Mouse (Mus musculus) midbrain, embryonic 11.5 days (tissue): ENCODE data around the gene Spata7. TPM values are rescaled to one million over a fixed set of nuclear protein-coding genes. Genes with fewer than 3 reads are reported as not detected.
A peak's percentile ranks its signal among the peaks of the same experiment; 100 is the strongest.

Source experiments
- ATAC-seq: fragments of 200-750 bp; cut with Nextera tagmentation; 2 replicates; pipeline ENCODE4 v1.8.0; 2017; ENCODE audit warnings: moderate TSS enrichment, moderate library complexity; ENCODE audit not compliant: low FRiP score
- DNase-seq: peaks from one replicate; pipeline ENCODE4 v3.0.0; 2015; ENCODE audit warnings: low spot score; ENCODE audit errors: missing footprints
- H3K27ac ChIP-seq: fragments of 300-500 bp; sonication (generic); 2 replicates; pipeline ENCODE4 v1.5.1; 2014; ENCODE audit warnings: low read depth, low read length
- H3K27me3 ChIP-seq: fragments of 300-500 bp; sonication (generic); 2 replicates; pipeline ENCODE4 v1.6.1; 2014; ENCODE audit warnings: mild to moderate bottlenecking, low read length, moderate library complexity, mixed read lengths; ENCODE audit not compliant: control insufficient read depth, insufficient read depth
- H3K36me3 ChIP-seq: fragments of 300-500 bp; sonication (generic); 2 replicates; pipeline ENCODE4 v1.6.1; 2014; ENCODE audit warnings: mild to moderate bottlenecking, low read length, moderate library complexity, mixed read lengths; ENCODE audit not compliant: control insufficient read depth, insufficient read depth
- H3K4me1 ChIP-seq: fragments of 300-500 bp; sonication (generic); 2 replicates; pipeline ENCODE4 v1.6.1; 2014; ENCODE audit warnings: low read length; ENCODE audit not compliant: control insufficient read depth, insufficient read depth
- H3K4me2 ChIP-seq: fragments of 300-500 bp; sonication (generic); 2 replicates; pipeline ENCODE4 v1.6.1; 2014; ENCODE audit warnings: mild to moderate bottlenecking, moderate library complexity
- H3K4me3 ChIP-seq: fragments of 300-500 bp; sonication (generic); 2 replicates; pipeline ENCODE4 v1.5.1; 2014; ENCODE audit warnings: low read depth, low read length
- H3K9ac ChIP-seq: fragments of 300-500 bp; sonication (generic); 2 replicates; pipeline ENCODE4 v1.6.1; 2014; ENCODE audit warnings: low read length
- H3K9me3 ChIP-seq: fragments of 300-500 bp; sonication (generic); 2 replicates; pipeline ENCODE4 v1.6.1; 2016; ENCODE audit warnings: low read length; ENCODE audit not compliant: control insufficient read depth
- WGBS: fragments of 180-500 bp; shearing (Covaris S2); extraction: QIAGEN DNeasy Blood & Tissue Kit; methylation state at CpG from one replicate; pipeline ENCODE4 v1.1.7; 2014; 5-methylcytosine and 5-hydroxymethylcytosine counted together
- polyA plus RNA-seq: library from polyadenylated mRNA; unstranded; fragments of >200 nt; fragmentation: Nextera tagmentation; extraction: Ambion mirVana; gene quantifications from 2 replicates; pipeline ENCODE4 v1.2.1, GENCODE M21; 2014

Spata7 gene
- polyA plus RNA-seq, 1 experiment from 2014 or later = 21.8 TPM

GRCm38 (mm10) chr12:98682196-98682595 lies 54.2 kb downstream of the Spata7 start:
- H3K4me1 ChIP-seq = no peaks in the 10 kb centered on the region
- H3K27me3 ChIP-seq = no peaks in the 10 kb centered on the region
- H3K36me3 ChIP-seq = peaks cover 5% of the 10 kb centered on the region; the same call in 1 of the 2 replicates
- DNase-seq (no peak), ATAC-seq (no peak)
- 85% methylated on average over 15 of the region's 15 CpGs for WGBS
- no peak overlapping the region for H3K9ac ChIP-seq
- H3K27ac ChIP-seq = no peak overlapping the region
- H3K4me2 ChIP-seq = no peak overlapping the region
- H3K4me3 ChIP-seq = no peak overlapping the region
- no peaks in the 10 kb centered on the region for H3K9me3 ChIP-seq

- ATAC-seq (no peak), DNase-seq (no peak)
- Histone ChIP-seq H3K9ac (no peak overlapping the region), H3K4me3 (no peak overlapping the region), H3K9me3 (no peaks in the 10 kb centered on the region), H3K27me3 (no peaks in the 10 kb centered on the region), H3K4me1 (no peaks in the 10 kb centered on the region), H3K27ac (no peak overlapping the region), H3K4me2 (no peak overlapping the region), H3K36me3 (peaks cover 6% of the 10 kb centered on the region)
- 84% methylated on average over 11 of the region's 11 CpGs for WGBS
These were observed 55.2 kb downstream of the Spata7 start for GRCm38 (mm10) chr12:98683171-98683570.

- Histone ChIP-seq H3K4me2 (no peak overlapping the region), H3K27me3 (no peaks in the 10 kb centered on the region), H3K4me3 (no peak overlapping the region), H3K9ac (no peak overlapping the region), H3K27ac (no peak overlapping the region), H3K9me3 (no peaks in the 10 kb centered on the region), H3K36me3 (peaks cover 7% of the 10 kb centered on the region), H3K4me1 (no peaks in the 10 kb centered on the region)
- WGBS = 80% methylated on average over 6 of the region's 6 CpGs
- DNase-seq = no peak
- no peak for ATAC-seq
These were observed 55.6 kb downstream of the Spata7 start for GRCm38 (mm10) chr12:98683574-98683973.

- ATAC-seq (no peak), DNase-seq (no peak)
- Histone ChIP-seq H3K4me1 (no peaks in the 10 kb centered on the region), H3K4me3 (no peak overlapping the region), H3K27me3 (no peaks in the 10 kb centered on the region), H3K27ac (no peak overlapping the region), H3K9me3 (no peaks in the 10 kb centered on the region), H3K36me3 (peaks cover 2% of the 10 kb centered on the region), H3K4me2 (no peak overlapping the region), H3K9ac (no peak overlapping the region)
- WGBS = 88% methylated on average over 8 of the region's 8 CpGs
These were observed 62.3 kb downstream of the Spata7 start for GRCm38 (mm10) chr12:98690230-98690629.

GRCm38 (mm10) chr12:98697202-98697601 lies 69.2 kb downstream of the Spata7 start:
- Histone ChIP-seq H3K27ac (no peak overlapping the region), H3K9me3 (no peaks in the 10 kb centered on the region), H3K4me3 (no peak overlapping the region), H3K27me3 (no peaks in the 10 kb centered on the region), H3K4me1 (no peaks in the 10 kb centered on the region), H3K9ac (no peak overlapping the region), H3K36me3 (no peaks in the 10 kb centered on the region; the same call in 1 of the 2 replicates), H3K4me2 (no peak overlapping the region)
- ATAC-seq = no peak
- no peak for DNase-seq
- WGBS = 92% methylated on average over 5 of the region's 5 CpGs

- Histone ChIP-seq H3K4me1 (no peaks in the 10 kb centered on the region), H3K27ac (no peak overlapping the region), H3K4me2 (no peak overlapping the region), H3K4me3 (no peak overlapping the region), H3K9ac (no peak overlapping the region), H3K27me3 (no peaks in the 10 kb centered on the region), H3K9me3 (no peaks in the 10 kb centered on the region), H3K36me3 (peaks cover 2% of the 10 kb centered on the region; the same call in 1 of the 2 replicates)
- WGBS = 74% methylated on average over 9 of the region's 9 CpGs
- no peak for ATAC-seq
- no peak for DNase-seq
These were observed 73.6 kb downstream of the Spata7 start for GRCm38 (mm10) chr12:98701564-98701963.

GRCm38 (mm10) chr12:98703554-98703953 lies 75.6 kb downstream of the Spata7 start:
- Histone ChIP-seq H3K9me3 (no peaks in the 10 kb centered on the region), H3K27ac (no peak overlapping the region), H3K4me3 (no peak overlapping the region), H3K36me3 (peaks cover 2% of the 10 kb centered on the region; the same call in 1 of the 2 replicates), H3K9ac (no peak overlapping the region), H3K4me1 (no peaks in the 10 kb centered on the region), H3K27me3 (no peaks in the 10 kb centered on the region), H3K4me2 (no peak overlapping the region)
- ATAC-seq (no peak), DNase-seq (peak; percentile 2)
- 83% methylated on average over 2 of the region's 2 CpGs for WGBS

GRCm38 (mm10) chr12:98703961-98704360 lies 76.0 kb downstream of the Spata7 start:
- H3K27me3 ChIP-seq = no peaks in the 10 kb centered on the region
- DNase-seq = peak; percentile 21
- no peak overlapping the region for H3K4me3 ChIP-seq
- H3K36me3 ChIP-seq = peaks cover 2% of the 10 kb centered on the region; the same call in 1 of the 2 replicates
- H3K9ac ChIP-seq = no peak overlapping the region
- no peaks in the 10 kb centered on the region for H3K4me1 ChIP-seq
- 79% methylated on average over 10 of the region's 10 CpGs for WGBS
- H3K27ac ChIP-seq = no peak overlapping the region
- no peak for ATAC-seq
- no peak overlapping the region for H3K4me2 ChIP-seq
- H3K9me3 ChIP-seq = no peaks in the 10 kb centered on the region

GRCm38 (mm10) chr12:98712819-98713218 lies 84.9 kb downstream of the Spata7 start:
- H3K27ac ChIP-seq = no peak overlapping the region
- WGBS = 66% methylated on average over 6 of the region's 6 CpGs
- ATAC-seq = no peak

More at GRCm38 (mm10) chr12:98712819-98713218, 84.9 kb downstream of the Spata7 start:
- DNase-seq = no peak
- H3K4me1 ChIP-seq = peaks cover 10% of the 10 kb centered on the region
- no peaks in the 10 kb centered on the region for H3K27me3 ChIP-seq
- no peak overlapping the region for H3K4me2 ChIP-seq
- peaks cover 3% of the 10 kb centered on the region; the same call in 1 of the 2 replicates for H3K36me3 ChIP-seq
- H3K4me3 ChIP-seq = no peak overlapping the region
- no peak overlapping the region for H3K9ac ChIP-seq
- no peaks in the 10 kb centered on the region for H3K9me3 ChIP-seq
